In the genomic region with DNA sequence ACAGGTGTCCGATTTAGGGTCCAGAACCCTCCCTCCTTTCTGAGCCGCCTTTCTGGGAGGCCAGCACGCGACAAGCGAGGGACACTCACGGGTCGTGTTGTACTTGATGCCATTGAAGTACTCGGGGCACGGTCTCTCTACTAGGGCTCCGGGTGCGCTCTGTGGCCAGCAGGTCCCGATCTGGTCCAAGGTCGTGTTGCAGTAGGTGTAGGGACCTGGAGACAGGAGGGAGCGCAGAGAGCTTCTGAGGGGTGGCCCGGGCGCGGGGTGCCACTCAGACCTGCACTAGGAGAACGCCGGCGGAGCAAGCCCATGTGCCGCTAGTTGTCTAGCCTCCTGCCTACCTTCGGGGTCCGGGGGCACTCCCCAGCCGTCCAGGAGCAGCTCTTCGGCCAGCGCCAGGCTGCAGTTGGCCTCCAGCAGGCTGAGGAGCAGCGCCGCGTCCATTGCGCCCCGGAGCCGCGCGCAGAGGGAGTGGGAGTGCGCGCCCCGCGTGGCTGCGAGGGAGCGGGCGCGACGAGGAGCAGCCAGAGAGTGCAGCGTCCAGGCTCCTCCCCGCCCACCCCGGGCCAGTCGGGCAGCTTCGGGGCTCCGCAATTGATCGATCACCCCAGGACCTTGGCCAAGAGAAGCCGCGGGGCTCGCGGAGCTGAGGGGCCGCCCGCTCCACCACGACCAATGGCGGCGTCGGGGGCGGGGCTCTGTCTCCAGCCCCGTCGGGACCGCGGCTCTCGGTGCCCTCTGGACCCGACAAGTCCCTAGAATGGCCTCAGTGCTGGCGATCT, we compare ENCODE assay signal across 8 mouse cellular contexts. TPM values are rescaled to one million over a fixed set of nuclear protein-coding genes. Genes with fewer than 3 reads are reported as not detected.
DNase-seq lines count a peak whose midpoint lies in the region; ATAC-seq lines count a peak whose summit lies in the region.

No protein-coding gene starts in this region.

- H3K9ac ChIP-seq in limb, embryonic 11.5 days (ENCODE audit: low read length) = no peak overlapping the region; the same call in 1 of the 2 replicates

- H3K4me3 ChIP-seq in limb, embryonic 11.5 days (ENCODE audit: low read depth, low read length) = peak overlapping the region; percentile 41

- H3K4me2 ChIP-seq in limb, embryonic 11.5 days (ENCODE audit: low read depth, severe bottlenecking) = peak overlapping the region; percentile 81

- H3K9me3 ChIP-seq in limb, embryonic 11.5 days (ENCODE audit: control insufficient read depth, low read length) = no peaks in the 10 kb centered on the region

- no peaks in the 10 kb centered on the region for H3K36me3 ChIP-seq in limb, embryonic 11.5 days (ENCODE audit: control insufficient read depth, insufficient read depth, low read length)

- intact Hi-C loops in heart, postnatal 25 days (cut with DNase I) = no loop called here

- ATAC-seq in common myeloid progenitor, adult 5-6 weeks (replicated peaks; ENCODE audit: low read depth, poor library complexity, severe bottlenecking) = peak; percentile 39; the same call in 1 of the 2 replicates
- no peak for ATAC-seq in limb, embryonic 11.5 days (ENCODE audit: insufficient number of reproducible peaks, low FRiP score, low TSS enrichment, low read depth)
- ATAC-seq in inflammation-experienced regulatory T-cells, adult 6 months = no peak

- DNase-seq in heart, adult 18-20 months = peak; percentile 15 to 19
- DNase-seq in heart, postnatal 25 days (ENCODE audit: low spot score) = no peak
- DNase-seq in heart, postnatal 4 days = peak; percentile 10
- peak; percentile 34 for DNase-seq in limb, embryonic 11.5 days (ENCODE audit: low spot score)
- peak; percentile 53 for DNase-seq in neural tube, embryonic 10.5 days (ENCODE audit: extremely low spot score, low spot score)
- no peak for DNase-seq in spleen, postnatal 4 days (ENCODE audit: low spot score in 2 of 2)

- WGBS in limb, embryonic 11.5 days = under 1% methylated on average over 65 of the region's 68 CpGs

- H3K4me1 ChIP-seq in limb, embryonic 11.5 days (ENCODE audit: control insufficient read depth, insufficient read depth, low read length) = peaks cover 4% of the 10 kb centered on the region; the same call in 1 of the 2 replicates

- peaks cover 44% of the 10 kb centered on the region for H3K27me3 ChIP-seq in limb, embryonic 11.5 days (ENCODE audit: control insufficient read depth, insufficient read depth, low read length)

- no peak overlapping the region for H3K27ac ChIP-seq in limb, embryonic 11.5 days (replicated peaks; ENCODE audit: low read depth, low read length)

RNA-seq across cellular contexts. Expression of a gene that starts 15.3 kb away (rescaled TPM):
- total RNA-seq in heart, adult 18-20 months (2021) = 10 to 100 TPM; 19.9 to 20.1 TPM
- total RNA-seq in heart, postnatal 25 days (2021) = 10 to 100 TPM; 20.3 to 20.5 TPM
- total RNA-seq in common myeloid progenitor, adult 5-6 weeks (2017) = not detected in 2 replicates
- total RNA-seq in heart, postnatal 4 days (2021) = 10 to 100 TPM; 11.4 to 12.0 TPM
- polyA plus RNA-seq in limb, embryonic 11.5 days (2014; fragmentation: Nextera tagmentation; extraction: Ambion mirVana) = not detected in 2 replicates
- not detected for polyA plus RNA-seq in inflammation-experienced regulatory T-cells, adult 6 months (2017; shearing (Covaris generic))

RNA-seq across cellular contexts. Expression of a gene that starts 57.3 kb away (rescaled TPM):
- total RNA-seq in heart, adult 18-20 months (2021) = 10 to 100 TPM; 31.1 to 33.0 TPM
- total RNA-seq in heart, postnatal 25 days (2021) = 10 to 100 TPM in 1 of 2 experiments, 1 to 10 TPM in 1; 9.5 to 10.2 TPM
- total RNA-seq in common myeloid progenitor, adult 5-6 weeks (2017) = not detected in 2 replicates
- not detected for total RNA-seq in heart, postnatal 4 days (2021)
- 0.13 and 0.17 TPM in 2 replicates for polyA plus RNA-seq in limb, embryonic 11.5 days (2014; fragmentation: Nextera tagmentation; extraction: Ambion mirVana)
- polyA plus RNA-seq in inflammation-experienced regulatory T-cells, adult 6 months (2017; shearing (Covaris generic)) = not detected

Comparison
In these comparisons a context has a peak if more than half of its experiments do, and no peak if none do; other contexts are left out.
1. DNase-seq: peak in heart, adult 18-20 months (2 of 2), heart, postnatal 4 days (single experiment), limb, embryonic 11.5 days (single experiment) and neural tube, embryonic 10.5 days (single experiment); none in heart, postnatal 25 days (single experiment) and spleen, postnatal 4 days (0 of 2).
2. RNA of a gene that starts 57.3 kb away (total RNA-seq): 31.1 to 33.0 TPM in heart, adult 18-20 months and 9.5 to 10.2 TPM in heart, postnatal 25 days; not detected in common myeloid progenitor, adult 5-6 weeks and not detected in heart, postnatal 4 days; every median in the first group is over 10 times any median in the second.
3. RNA of a gene that starts 15.3 kb away (total RNA-seq): 20.3 to 20.5 TPM in heart, postnatal 25 days, 19.9 to 20.1 TPM in heart, adult 18-20 months and 11.4 to 12.0 TPM in heart, postnatal 4 days; not detected in common myeloid progenitor, adult 5-6 weeks; every median in the first group is over 10 times any median in the second.